Mouse (Mus musculus) MEL (cell line): ENCODE results near the gene Ociad1. TPM values are rescaled to one million over a fixed set of nuclear protein-coding genes. Genes with fewer than 3 reads are reported as not detected.

Experiments used
- DNase-seq: peaks from one replicate; pipeline ENCODE4 v3.0.0; 2011; ENCODE audit warnings: low read depth, low spot score
- H3K27ac ChIP-seq: 2 replicates; pipeline ENCODE4 v1.5.1; 2012; ENCODE audit warnings: low read depth, mild to moderate bottlenecking, control low read depth, low read length, moderate library complexity; ENCODE audit not compliant: control insufficient read depth
- H3K27me3 ChIP-seq, 2 experiments: fragments of 150-350 bp in 1 of 2; sonication (generic) in 1 of 2; 2 replicates each; pipeline ENCODE4 v1.6.1; 2012; ENCODE audit warnings: low read length in 2 of 2, mild to moderate bottlenecking in 2 of 2, improper control_type of control experiment in 1 of 2, moderate library complexity in 1 of 2; ENCODE audit not compliant: insufficient read depth in 2 of 2, control insufficient read depth in 1 of 2
- H3K36me3 ChIP-seq, 2 experiments: 2 replicates each; pipeline ENCODE4 v1.6.1; 2012 to 2014; ENCODE audit warnings: low read length in 2 of 2, improper control_type of control experiment in 1 of 2, inconsistent platforms in 1 of 2, mild to moderate bottlenecking in 1 of 2; ENCODE audit not compliant: insufficient read depth in 2 of 2, control insufficient read depth in 1 of 2
- H3K4me1 ChIP-seq, 2 experiments: fragments of 150-350 bp in 1 of 2; sonication (generic) in 1 of 2; 2 replicates each; pipeline ENCODE4 v1.6.1; 2012; ENCODE audit warnings: low read length in 2 of 2, improper control_type of control experiment in 1 of 2, mild to moderate bottlenecking in 1 of 2; ENCODE audit not compliant: insufficient read depth in 2 of 2, control insufficient read depth in 1 of 2
- H3K4me3 ChIP-seq, 2 experiments: fragments of 150-350 bp in 1 of 2; sonication (generic) in 1 of 2; 2 replicates each; pipeline ENCODE4 v1.5.1; 2012; ENCODE audit warnings: low read depth in 2 of 2, low read length in 2 of 2, mild to moderate bottlenecking in 2 of 2, moderate library complexity in 2 of 2, control low read depth in 1 of 2, improper control_type of control experiment in 1 of 2; ENCODE audit not compliant: control insufficient read depth in 1 of 2, insufficient read depth in 1 of 2
- H3K79me2 ChIP-seq: 2 replicates; pipeline ENCODE4 v1.6.1; 2012; ENCODE audit warnings: mild to moderate bottlenecking, low read length, moderate library complexity; ENCODE audit not compliant: control insufficient read depth, poor library complexity, insufficient read depth
- H3K9ac ChIP-seq: 2 replicates; pipeline ENCODE4 v1.6.1; 2012; ENCODE audit warnings: low read depth, mild to moderate bottlenecking, control low read depth, low read length, moderate library complexity; ENCODE audit not compliant: control insufficient read depth, poor library complexity, severe bottlenecking
- H3K9me3 ChIP-seq: fragments of 150-350 bp; sonication (generic); replicated peaks from 2 replicates; pipeline ENCODE4 v1.6.1; 2012; ENCODE audit warnings: mild to moderate bottlenecking, low read length, improper control_type of control experiment, moderate library complexity; ENCODE audit not compliant: insufficient read depth
- CHD2 ChIP-seq: IDR thresholded peaks from 2 replicates; pipeline ENCODE4 v1.6.1; 2011; ENCODE audit warnings: low read length, improper control_type of control experiment
- CTCF ChIP-seq, 3 experiments: IDR thresholded peaks in 2 of 3; conservative IDR thresholded peaks in 1 of 3; 2 replicates each; pipeline ENCODE4 v1.5.1; 2011 to 2012; ENCODE audit warnings: low read length in 3 of 3, low read depth in 2 of 3, mild to moderate bottlenecking in 2 of 3, improper control_type of control experiment in 1 of 3, inconsistent platforms in 1 of 3, mixed read lengths in 1 of 3, moderate library complexity in 1 of 3; ENCODE audit not compliant: control insufficient read depth in 1 of 3, insufficient read depth in 1 of 3, poor library complexity in 1 of 3, severe bottlenecking in 1 of 3
- EP300 ChIP-seq, 2 experiments: IDR thresholded peaks; 2 replicates each; pipeline ENCODE4 v1.6.1; 2011; ENCODE audit warnings: improper control_type of control experiment in 2 of 2, low read length in 2 of 2, low read depth in 1 of 2, mild to moderate bottlenecking in 1 of 2
- ETS1 ChIP-seq: IDR thresholded peaks from 2 replicates; pipeline ENCODE4 v1.6.1; 2012; ENCODE audit warnings: low read depth, mild to moderate bottlenecking, inconsistent platforms, low read length, improper control_type of control experiment, moderate library complexity
- GABPA ChIP-seq: IDR thresholded peaks from 2 replicates; pipeline ENCODE4 v1.6.1; 2012; ENCODE audit warnings: low read depth, mild to moderate bottlenecking, inconsistent platforms, low read length, improper control_type of control experiment, moderate library complexity
- MEF2A ChIP-seq: IDR thresholded peaks from 2 replicates; pipeline ENCODE4 v1.6.1; 2014; ENCODE audit warnings: low read depth, mild to moderate bottlenecking, inconsistent platforms, low read length, improper control_type of control experiment; ENCODE audit not compliant: poor library complexity, insufficient replicate concordance, severe bottlenecking; ENCODE audit errors: extremely low read depth
- MYC ChIP-seq: IDR thresholded peaks from 2 replicates; pipeline ENCODE4 v1.6.1; 2011; ENCODE audit warnings: low read depth, mild to moderate bottlenecking, low read length, improper control_type of control experiment, moderate library complexity
- NELFE ChIP-seq: IDR thresholded peaks from 2 replicates; pipeline ENCODE4 v1.6.1; 2011; ENCODE audit warnings: low read depth, low read length, improper control_type of control experiment
- POLR2AphosphoS2 ChIP-seq: IDR thresholded peaks from 2 replicates; pipeline ENCODE4 v1.6.1; 2011; ENCODE audit warnings: low read length, improper control_type of control experiment
- RAD21 ChIP-seq: IDR thresholded peaks from 2 replicates; pipeline ENCODE4 v1.6.1; 2011; ENCODE audit warnings: mild to moderate bottlenecking, low read depth, low read length, improper control_type of control experiment
- RCOR1 ChIP-seq: IDR thresholded peaks from 2 replicates; pipeline ENCODE4 v1.6.1; 2012; ENCODE audit warnings: low read depth, mild to moderate bottlenecking, inconsistent platforms, low read length, improper control_type of control experiment
- SMC3 ChIP-seq: IDR thresholded peaks from 2 replicates; pipeline ENCODE4 v1.6.1; 2011; ENCODE audit warnings: low read depth, low read length, improper control_type of control experiment
- TAL1 ChIP-seq: IDR thresholded peaks from 2 replicates; pipeline ENCODE4 v1.6.1; 2012; ENCODE audit warnings: mild to moderate bottlenecking, inconsistent platforms, low read length, moderate library complexity, mixed read lengths
- UBTF ChIP-seq: IDR thresholded peaks from 2 replicates; pipeline ENCODE4 v1.6.1; 2012; ENCODE audit warnings: low read depth, mild to moderate bottlenecking, inconsistent platforms, low read length, improper control_type of control experiment, moderate library complexity, borderline replicate concordance; ENCODE audit not compliant: insufficient read depth
- USF1 ChIP-seq: IDR thresholded peaks from 2 replicates; pipeline ENCODE4 v1.6.1; 2014; ENCODE audit warnings: low read depth, mild to moderate bottlenecking, inconsistent platforms, low read length, improper control_type of control experiment, moderate library complexity
- USF2 ChIP-seq, 2 experiments: IDR thresholded peaks; 2 replicates each; pipeline ENCODE4 v1.6.1; 2011 to 2012; ENCODE audit warnings: improper control_type of control experiment in 2 of 2, low read length in 2 of 2, borderline replicate concordance in 1 of 2, inconsistent platforms in 1 of 2, low read depth in 1 of 2, mild to moderate bottlenecking in 1 of 2; ENCODE audit not compliant: insufficient read depth in 1 of 2
- ZMIZ1 ChIP-seq: IDR thresholded peaks from 2 replicates; pipeline ENCODE4 v1.6.1; 2012; ENCODE audit warnings: low read depth, mild to moderate bottlenecking, inconsistent platforms, low read length, improper control_type of control experiment, moderate library complexity
- ZNF384 ChIP-seq: IDR thresholded peaks from 2 replicates; pipeline ENCODE4 v1.6.1; 2012; ENCODE audit warnings: low read depth, mild to moderate bottlenecking, inconsistent platforms, low read length, improper control_type of control experiment
- polyA plus RNA-seq, 2 experiments: library from polyadenylated mRNA; stranded (reverse) in 1 of 2; unstranded in 1 of 2; fragments of >175 nt in 1 of 2; fragments of >200 nt in 1 of 2; gene quantifications; 2 replicates each; pipeline versions ENCODE4 v1.2.1 to v1.2.4; 2012; ENCODE audit warnings: low replicate concordance in 2 of 2, low read depth in 1 of 2; ENCODE audit not compliant: insufficient read length in 2 of 2, insufficient read depth in 1 of 2, missing spikeins in 1 of 2
- total RNA-seq: library from RNA; depleted of rRNA; stranded (reverse); fragments of 300-350 nt; gene quantifications from 2 replicates; pipeline ENCODE4 v1.2.3, GENCODE M21; 2012

Gene Ociad1
- total and polyA plus RNA-seq, 3 experiments = 110 to 221 TPM; not detected in 1

DNA sequence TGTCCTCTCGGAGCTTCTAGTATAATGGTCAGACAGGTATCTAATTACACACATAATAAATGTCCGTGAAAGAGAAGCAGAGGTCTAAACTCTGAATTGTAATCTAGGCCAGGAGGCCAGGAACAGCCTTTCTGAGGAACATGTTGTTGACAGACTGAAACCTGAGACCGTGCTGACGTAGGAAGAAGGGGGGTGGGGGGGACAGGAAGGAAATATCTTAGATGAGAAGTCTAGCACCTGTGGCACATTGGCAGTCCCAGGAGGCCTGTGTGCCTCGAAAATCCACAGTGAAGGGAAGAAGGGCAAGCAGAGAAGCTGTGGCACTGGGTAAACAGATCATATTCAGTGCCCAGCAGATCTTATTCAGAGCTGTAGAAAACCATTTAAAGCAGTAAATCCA, 27.1 kb upstream of the Ociad1 start:
- Histone ChIP-seq H3K9ac (no peak overlapping the region), H3K79me2 (no peaks in the 10 kb centered on the region), H3K27ac (no peak overlapping the region), H3K4me1 (peaks cover 0 to 4% of the 10 kb centered on the region in 2 experiments; a peak in 3 of 4 replicates), H3K27me3 (no peaks in the 10 kb centered on the region), H3K4me3 (no peak overlapping the region), H3K36me3 (peaks cover 0 to 4% of the 10 kb centered on the region in 2 experiments; a peak in 2 of 4 replicates), H3K9me3 (no peaks in the 10 kb centered on the region)
- no peak for DNase-seq
- TF ChIP-seq USF1 = no peak
- TF ChIP-seq POLR2AphosphoS2 = no peak
- TF ChIP-seq RCOR1 = no peak
- TF ChIP-seq CTCF (IDR thresholded peaks at IDR 0.05 in 2 of 3, conservative IDR thresholded peaks at IDR 0.05 in 1 of 3; ENCODE audit: control insufficient read depth in 1 of 3, insufficient read depth in 1 of 3, low read depth in 2 of 3, low read length in 3 of 3, poor library complexity in 1 of 3, severe bottlenecking in 1 of 3) = no peak
- no peak for TF ChIP-seq TAL1
- TF ChIP-seq EP300 (IDR thresholded peaks at IDR 0.05; ENCODE audit: low read depth in 1 of 2, low read length in 2 of 2) = no peak
- no peak for TF ChIP-seq CHD2
- no peak for TF ChIP-seq UBTF
- no peak for TF ChIP-seq MYC
- TF ChIP-seq ZNF384 = no peak
- TF ChIP-seq SMC3 = no peak
- TF ChIP-seq NELFE = no peak
- no peak for TF ChIP-seq ETS1

DNA sequence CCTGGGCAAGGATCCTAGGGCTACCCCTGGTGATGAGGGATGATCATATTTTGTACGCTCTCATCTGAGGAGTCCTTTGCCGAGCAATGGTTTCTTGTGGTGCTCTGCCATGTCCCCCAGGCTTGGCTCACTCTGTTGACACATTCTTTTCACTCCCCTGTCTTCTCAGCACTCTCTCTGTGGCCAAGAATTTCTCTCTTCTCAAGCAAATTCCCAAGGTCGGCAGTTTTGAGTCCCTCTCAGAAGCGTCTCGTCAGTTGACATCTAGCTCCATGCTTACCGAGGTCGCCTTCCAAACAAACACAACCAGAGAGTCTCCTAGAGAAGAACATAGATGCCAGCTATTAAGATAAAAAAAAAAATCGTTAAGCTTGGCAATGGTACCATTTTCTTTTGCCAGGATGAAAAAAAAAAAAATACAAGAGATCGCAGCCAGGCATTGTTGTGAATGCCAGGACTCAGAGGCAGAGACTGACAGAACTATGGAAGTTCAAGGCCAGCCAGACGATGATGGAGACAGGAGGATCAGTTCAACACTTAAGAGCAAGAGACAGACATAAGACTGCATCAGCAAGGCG, 23.9 kb upstream of the Ociad1 start:
- Histone ChIP-seq H3K27ac (no peak overlapping the region), H3K79me2 (no peaks in the 10 kb centered on the region), H3K4me3 (no peak overlapping the region), H3K36me3 (peaks cover 0 to 6% of the 10 kb centered on the region in 2 experiments; a peak in 2 of 4 replicates), H3K27me3 (no peaks in the 10 kb centered on the region), H3K9me3 (no peaks in the 10 kb centered on the region), H3K9ac (no peak overlapping the region), H3K4me1 (peaks cover 0 to 4% of the 10 kb centered on the region in 2 experiments; a peak in 3 of 4 replicates)
- DNase-seq = no peak
- no peak for TF ChIP-seq MEF2A
- TF ChIP-seq CTCF (IDR thresholded peaks at IDR 0.05 in 2 of 3, conservative IDR thresholded peaks at IDR 0.05 in 1 of 3; ENCODE audit: control insufficient read depth in 1 of 3, insufficient read depth in 1 of 3, low read depth in 2 of 3, low read length in 3 of 3, poor library complexity in 1 of 3, severe bottlenecking in 1 of 3) = no peak
- no peak for TF ChIP-seq RAD21
- no peak for TF ChIP-seq USF2 (IDR thresholded peaks at IDR 0.05; ENCODE audit: borderline replicate concordance in 1 of 2, insufficient read depth in 1 of 2, low read depth in 1 of 2, low read length in 2 of 2)
- no peak for TF ChIP-seq ZMIZ1
- TF ChIP-seq GABPA = no peak
- TF ChIP-seq TAL1 = no peak
